Mouse (Mus musculus) right cerebral cortex, postnatal 10 days (tissue): ENCODE data around the gene Gltpd2.

Experiments used
- DNase-seq, 2 experiments: peaks; one replicate each; pipeline ENCODE4 v3.0.0; 2021; ENCODE audit warnings: low spot score in 2 of 2

The Gltpd2 gene

GRCm38 (mm10) chr11:70563470-70564275, 44.7 kb downstream of the Gltpd2 start:
- DNase-seq, result peak in 1 of 2 experiments; percentile 55

- no peak for DNase-seq
These were observed 45.4 kb downstream of the Gltpd2 start for GRCm38 (mm10) chr11:70564276-70564873.

- no peak for DNase-seq
These were observed 47.6 kb downstream of the Gltpd2 start for GRCm38 (mm10) chr11:70566586-70566985.
